Mouse (Mus musculus): ENCODE data around the gene Zbtb21. TPM values are rescaled to one million over a fixed set of nuclear protein-coding genes. Genes with fewer than 3 reads are reported as not detected.

Gene Zbtb21
- polyA plus RNA-seq, 1 experiment from 2014 or later: 1.8 TPM

- no peak for TF ChIP-seq EP300 (IDR thresholded peaks at IDR 0.05; ENCODE audit: low read depth)
- TF ChIP-seq CTCF (IDR thresholded peaks at IDR 0.05; ENCODE audit: low read depth): no peak
- no peaks in the 10 kb centered on the region for H3K4me1 ChIP-seq (ENCODE audit: insufficient read depth)
- ATAC-seq: no peak
- no peaks in the 10 kb centered on the region for H3K9me3 ChIP-seq (ENCODE audit: low read length)
- no peaks in the 10 kb centered on the region for H3K36me3 ChIP-seq (replicated peaks; ENCODE audit: insufficient read depth, low read length)
- no peak overlapping the region for H3K9ac ChIP-seq (replicated peaks)
- no peak overlapping the region for H3K4me2 ChIP-seq (ENCODE audit: low read depth, low read length)
- H3K27me3 ChIP-seq (ENCODE audit: insufficient read depth, low read length): no peaks in the 10 kb centered on the region
- no peak overlapping the region for H3K27ac ChIP-seq (ENCODE audit: low read depth)
- no peak for DNase-seq
- WGBS (ENCODE audit: insufficient replicate concordance): 83% methylated on average over 3 of the region's 3 CpGs
- no peak overlapping the region for H3K4me3 ChIP-seq (ENCODE audit: low read depth, low read length)
Observed at GRCm38 (mm10) chr16:97935815-97936214, 26.6 kb downstream of the Zbtb21 start.

GRCm38 (mm10) chr16:97930231-97930630 is 32.2 kb downstream of the Zbtb21 start:
- Histone ChIP-seq H3K4me2 (ENCODE audit: low read depth, low read length) (no peak overlapping the region), H3K27me3 (ENCODE audit: insufficient read depth, low read length) (no peaks in the 10 kb centered on the region), H3K36me3 (replicated peaks; ENCODE audit: insufficient read depth, low read length) (no peaks in the 10 kb centered on the region), H3K4me3 (ENCODE audit: low read depth, low read length) (no peak overlapping the region), H3K9me3 (ENCODE audit: low read length) (no peaks in the 10 kb centered on the region), H3K4me1 (ENCODE audit: insufficient read depth) (no peaks in the 10 kb centered on the region), H3K9ac (replicated peaks) (no peak overlapping the region), H3K27ac (ENCODE audit: low read depth) (no peak overlapping the region)
- TF ChIP-seq CTCF (IDR thresholded peaks at IDR 0.05; ENCODE audit: low read depth) (no peak), EP300 (IDR thresholded peaks at IDR 0.05; ENCODE audit: low read depth) (no peak)
- DNase-seq (no peak), ATAC-seq (no peak)

- no peaks in the 10 kb centered on the region for H3K9me3 ChIP-seq (ENCODE audit: low read length)
- TF ChIP-seq CTCF (IDR thresholded peaks at IDR 0.05; ENCODE audit: low read depth): no peak
- TF ChIP-seq EP300 (IDR thresholded peaks at IDR 0.05; ENCODE audit: low read depth): no peak
- H3K27ac ChIP-seq (ENCODE audit: low read depth): no peak overlapping the region
- ATAC-seq (peak; percentile 25; the same call in 1 of the 2 replicates), DNase-seq (no peak)
- H3K4me3 ChIP-seq (ENCODE audit: low read depth, low read length): no peak overlapping the region
- no peaks in the 10 kb centered on the region for H3K27me3 ChIP-seq (ENCODE audit: insufficient read depth, low read length)
- 27% methylated on average over 1 of the region's 1 CpGs for WGBS (ENCODE audit: insufficient replicate concordance)
- no peaks in the 10 kb centered on the region for H3K4me1 ChIP-seq (ENCODE audit: insufficient read depth)
- H3K4me2 ChIP-seq (ENCODE audit: low read depth, low read length): no peak overlapping the region
- H3K9ac ChIP-seq (replicated peaks): no peak overlapping the region
- no peaks in the 10 kb centered on the region for H3K36me3 ChIP-seq (replicated peaks; ENCODE audit: insufficient read depth, low read length)
Observed at GRCm38 (mm10) chr16:97929520-97929919, 32.9 kb downstream of the Zbtb21 start.

GRCm38 (mm10) chr16:97927331-97927938 is 35.0 kb downstream of the Zbtb21 start:
- TF ChIP-seq EP300 (IDR thresholded peaks at IDR 0.05; ENCODE audit: low read depth): no peak
- TF ChIP-seq CTCF (IDR thresholded peaks at IDR 0.05; ENCODE audit: low read depth): no peak
- Histone ChIP-seq H3K27ac (ENCODE audit: low read depth) (no peak overlapping the region), H3K4me2 (ENCODE audit: low read depth, low read length) (no peak overlapping the region), H3K4me1 (ENCODE audit: insufficient read depth) (peaks cover 4% of the 10 kb centered on the region), H3K4me3 (ENCODE audit: low read depth, low read length) (no peak overlapping the region), H3K9ac (replicated peaks) (no peak overlapping the region), H3K36me3 (replicated peaks; ENCODE audit: insufficient read depth, low read length) (no peaks in the 10 kb centered on the region), H3K27me3 (ENCODE audit: insufficient read depth, low read length) (no peaks in the 10 kb centered on the region), H3K9me3 (ENCODE audit: low read length) (no peaks in the 10 kb centered on the region)
- no peak for DNase-seq
- ATAC-seq: no peak
- WGBS (ENCODE audit: insufficient replicate concordance): 69% methylated on average over 3 of the region's 3 CpGs

DNA sequence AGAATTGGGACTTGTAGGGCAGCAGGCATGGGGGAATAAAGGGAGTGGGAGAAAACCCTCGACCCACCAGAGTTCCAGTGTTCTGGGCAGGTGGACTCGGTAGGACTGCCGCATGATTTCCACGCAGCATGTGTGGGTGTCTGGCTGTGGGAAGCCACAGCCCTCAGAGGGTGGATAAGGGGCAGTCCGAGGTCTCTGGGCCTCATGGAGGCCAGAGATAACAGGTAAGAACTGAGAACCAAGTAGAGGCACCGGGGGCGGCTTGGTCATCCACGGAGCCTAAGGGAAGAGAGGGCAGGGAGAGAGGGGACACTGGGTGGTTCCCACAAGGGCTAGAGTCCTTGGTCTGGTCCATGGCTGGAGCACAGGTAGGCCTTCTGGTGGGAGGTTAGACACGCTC is 36.0 kb downstream of the Zbtb21 start:
- H3K4me2 ChIP-seq (ENCODE audit: low read depth, low read length): no peak overlapping the region
- DNase-seq: no peak
- 75% methylated on average over 9 of the region's 9 CpGs for WGBS (ENCODE audit: insufficient replicate concordance)

DNA sequence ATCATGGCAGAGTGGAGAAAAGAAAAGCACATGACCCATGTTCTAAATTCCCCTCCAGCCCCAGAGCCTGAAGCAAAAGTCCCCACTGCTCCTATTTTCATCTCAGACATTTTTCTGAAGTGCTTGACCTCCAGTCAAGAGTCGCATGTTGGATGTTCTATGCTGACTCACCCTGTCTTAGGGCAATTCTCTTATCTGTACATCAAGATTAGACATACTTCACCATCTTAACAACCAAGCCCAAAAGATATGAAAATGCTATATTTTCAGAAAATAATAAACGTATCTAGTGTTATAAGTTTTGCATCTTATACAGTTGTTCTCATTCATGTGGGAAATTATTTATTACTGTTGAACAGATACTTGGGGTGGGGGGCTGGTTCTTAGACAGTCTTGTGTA is 36.7 kb downstream of the Zbtb21 start:
- ATAC-seq (no peak), DNase-seq (no peak)
- TF ChIP-seq EP300 (IDR thresholded peaks at IDR 0.05; ENCODE audit: low read depth): no peak
- TF ChIP-seq CTCF (IDR thresholded peaks at IDR 0.05; ENCODE audit: low read depth): no peak
- Histone ChIP-seq H3K27ac (ENCODE audit: low read depth) (no peak overlapping the region), H3K4me2 (ENCODE audit: low read depth, low read length) (no peak overlapping the region), H3K27me3 (ENCODE audit: insufficient read depth, low read length) (no peaks in the 10 kb centered on the region), H3K9me3 (ENCODE audit: low read length) (no peaks in the 10 kb centered on the region), H3K4me3 (ENCODE audit: low read depth, low read length) (no peak overlapping the region), H3K9ac (replicated peaks) (no peak overlapping the region), H3K36me3 (replicated peaks; ENCODE audit: insufficient read depth, low read length) (no peaks in the 10 kb centered on the region), H3K4me1 (ENCODE audit: insufficient read depth) (peaks cover 14% of the 10 kb centered on the region)
- 50% methylated on average over 2 of the region's 2 CpGs for WGBS (ENCODE audit: insufficient replicate concordance)

More for the DNA sequence above, 36.0 kb downstream of the Zbtb21 start:
- TF ChIP-seq CTCF (IDR thresholded peaks at IDR 0.05; ENCODE audit: low read depth): no peak
- TF ChIP-seq EP300 (IDR thresholded peaks at IDR 0.05; ENCODE audit: low read depth): no peak
- Histone ChIP-seq H3K9me3 (ENCODE audit: low read length) (no peaks in the 10 kb centered on the region), H3K9ac (replicated peaks) (no peak overlapping the region), H3K27me3 (ENCODE audit: insufficient read depth, low read length) (no peaks in the 10 kb centered on the region), H3K4me1 (ENCODE audit: insufficient read depth) (peaks cover 8% of the 10 kb centered on the region), H3K4me3 (ENCODE audit: low read depth, low read length) (no peak overlapping the region), H3K36me3 (replicated peaks; ENCODE audit: insufficient read depth, low read length) (no peaks in the 10 kb centered on the region), H3K27ac (ENCODE audit: low read depth) (no peak overlapping the region)
- no peak for ATAC-seq

DNA sequence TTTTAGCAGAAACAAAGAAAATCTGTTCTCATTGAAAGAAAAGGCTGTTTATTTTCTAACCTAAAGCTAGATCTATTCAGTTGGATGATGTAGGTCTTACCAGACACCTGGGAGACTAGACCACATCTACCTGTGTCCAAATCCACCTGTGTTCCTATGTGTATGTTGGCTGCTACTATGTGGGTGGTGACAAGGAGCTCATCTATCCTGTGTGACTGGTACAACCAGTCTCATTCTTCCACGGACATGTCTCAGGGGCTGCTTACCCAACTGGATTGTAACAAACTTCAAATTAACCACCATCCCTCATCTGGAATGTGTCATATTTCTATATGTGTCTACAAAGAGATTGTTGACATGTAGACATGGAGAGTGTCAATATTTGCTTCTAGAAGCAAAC is 38.7 kb downstream of the Zbtb21 start:
- peaks cover 30% of the 10 kb centered on the region for H3K4me1 ChIP-seq (ENCODE audit: insufficient read depth)
- no peak overlapping the region for H3K9ac ChIP-seq (replicated peaks)
- no peak overlapping the region for H3K4me3 ChIP-seq (ENCODE audit: low read depth, low read length)
- WGBS (ENCODE audit: insufficient replicate concordance): 76% methylated on average over 1 of the region's 1 CpGs
- no peak overlapping the region for H3K4me2 ChIP-seq (ENCODE audit: low read depth, low read length)
- DNase-seq (no peak), ATAC-seq (no peak)
- TF ChIP-seq CTCF (IDR thresholded peaks at IDR 0.05; ENCODE audit: low read depth) (no peak), EP300 (IDR thresholded peaks at IDR 0.05; ENCODE audit: low read depth) (no peak)
- no peaks in the 10 kb centered on the region for H3K9me3 ChIP-seq (ENCODE audit: low read length)
- no peaks in the 10 kb centered on the region for H3K27me3 ChIP-seq (ENCODE audit: insufficient read depth, low read length)
- H3K27ac ChIP-seq (ENCODE audit: low read depth): no peak overlapping the region
- no peaks in the 10 kb centered on the region for H3K36me3 ChIP-seq (replicated peaks; ENCODE audit: insufficient read depth, low read length)

Measured in liver, postnatal 0 days (tissue).